Mouse (Mus musculus) gastrocnemius, postnatal 14 days (tissue): ENCODE results near the gene Ap1b1. TPM values are rescaled to one million over a fixed set of nuclear protein-coding genes. Genes with fewer than 3 reads are reported as not detected.
A peak's percentile ranks its signal among the peaks of the same experiment; 100 is the strongest.

ENCODE experiments used
- DNase-seq: peaks from one replicate; pipeline ENCODE4 v3.0.0; 2021; ENCODE audit warnings: mixed read lengths
- intact Hi-C: fragments of 180-260 bp; cut with DNase I; formaldehyde crosslinking; loops from one replicate; pipeline ENCODE4 v1.15.1; 2025; ENCODE audit warnings: low total_unique reads
- long read RNA-seq, 2 experiments: library from polyadenylated mRNA; stranded (forward); transcript quantifications; one replicate each; pipeline ENCODE4 v2.0.0; 2021
- total RNA-seq, 2 experiments: library from RNA; stranded (reverse); gene quantifications; 2 replicates each; pipeline ENCODE4 v1.2.3; 2021

The Ap1b1 gene
- total RNA-seq: 10 to 100 TPM; 31.6 to 41.1 TPM
- long read RNA-seq, experiment 1, full-length matches to known transcripts: 16 of 36 reads
- long read RNA-seq, experiment 1, partial matches to known transcripts: 18 of 36 reads
- long read RNA-seq, experiment 1, other reads (novel, unspliced or antisense): 2 of 36 reads
- long read RNA-seq, experiment 2, full-length matches to known transcripts: 22 of 50 reads
- long read RNA-seq, experiment 2, partial matches to known transcripts: 25 of 50 reads
- long read RNA-seq, experiment 2, other reads (novel, unspliced or antisense): 3 of 50 reads

- intact Hi-C loops: no loop called here
- DNase-seq: peak; percentile 92
Measured at GRCm38 (mm10) chr11:4986695-4987486, at the start of gene Ap1b1. TSS of gene Ap1b1 (plus strand) at chr11:4986824.

GRCm38 (mm10) chr11:4946530-4946929 lies 40.1 kb upstream of the Ap1b1 start:
- no peak for DNase-seq
- intact Hi-C loops: no loop called here

- intact Hi-C loops: no loop called here
Measured at GRCm38 (mm10) chr11:4946947-4947812, 39.4 kb upstream of the Ap1b1 start.

GRCm38 (mm10) chr11:4947813-4948174 lies 38.8 kb upstream of the Ap1b1 start, which contains the start of gene Nefh:
TSS of gene Nefh (minus strand) at chr11:4948064.
- intact Hi-C loops: no loop called here
- no peak for DNase-seq

More at GRCm38 (mm10) chr11:4946947-4947812, 39.4 kb upstream of the Ap1b1 start:
- DNase-seq: peak; percentile 17

- intact Hi-C loops: no loop called here
- no peak for DNase-seq
Measured at GRCm38 (mm10) chr11:4948792-4949191, 37.8 kb upstream of the Ap1b1 start.

GRCm38 (mm10) chr11:4949256-4950044 lies 37.2 kb upstream of the Ap1b1 start:
- peak; percentile 35 for DNase-seq
- intact Hi-C loops: no loop called here

- intact Hi-C loops: no loop called here
- DNase-seq: no peak
Measured at GRCm38 (mm10) chr11:4953401-4953800, 33.2 kb upstream of the Ap1b1 start.

GRCm38 (mm10) chr11:4953918-4954317 lies 32.7 kb upstream of the Ap1b1 start:
- intact Hi-C loops: no loop called here
- no peak for DNase-seq

GRCm38 (mm10) chr11:4963099-4963808 lies 23.4 kb upstream of the Ap1b1 start:
- DNase-seq: no peak
- intact Hi-C loops: no loop called here

GRCm38 (mm10) chr11:4966325-4966724 lies 20.3 kb upstream of the Ap1b1 start:
- intact Hi-C loops: loop anchor here (5.0 kb wide), 1 partner anchor 44 kb away; no protein-coding TSS in a partner anchor
- DNase-seq: no peak

GRCm38 (mm10) chr11:4966888-4967287 lies 19.7 kb upstream of the Ap1b1 start:
- intact Hi-C loops: loop anchor here (5.0 kb wide), 1 partner anchor 45 kb away; no protein-coding TSS in a partner anchor
- no peak for DNase-seq

GRCm38 (mm10) chr11:4967549-4967948 lies 19.1 kb upstream of the Ap1b1 start:
- intact Hi-C loops: loop anchor here (5.0 kb wide), 1 partner anchor 45 kb away; no protein-coding TSS in a partner anchor
- no peak for DNase-seq

GRCm38 (mm10) chr11:4968376-4968775 lies 18.2 kb upstream of the Ap1b1 start:
- intact Hi-C loops: loop anchor here (5.0 kb wide), 1 partner anchor 46 kb away; no protein-coding TSS in a partner anchor
- DNase-seq: peak; percentile 41

GRCm38 (mm10) chr11:4972967-4973870 lies 13.4 kb upstream of the Ap1b1 start:
- peak; percentile 40 for DNase-seq
- intact Hi-C loops: no loop called here

- DNase-seq: no peak
- intact Hi-C loops: no loop called here
Measured at GRCm38 (mm10) chr11:4973871-4974256, 12.8 kb upstream of the Ap1b1 start.

GRCm38 (mm10) chr11:4974376-4975122 lies 12.1 kb upstream of the Ap1b1 start:
- intact Hi-C loops: loop anchor here (5.0 kb wide), 1 partner anchor 57 kb away; no protein-coding TSS in a partner anchor
- no peak for DNase-seq
